18 mouse cellular contexts compared by ENCODE assay signal in genomic region chr16:11426810-11427537, GRCm38 (mm10).
DNase-seq lines count a peak whose midpoint lies in the region; ATAC-seq lines count a peak whose summit lies in the region.
"Had no signal": no experiment of that assay in that cellular context is flagged by ENCODE, and none has a peak within 500 bp of the region (broad histone marks: within the 10 kb centered on the region; RNA-seq: fewer than 3 reads in every experiment).

No protein-coding gene starts in this region.

- H3K9me3 ChIP-seq in intestine, embryonic 14.5 days (ENCODE audit: control insufficient read depth, low read length) = no peaks in the 10 kb centered on the region
- no peaks in the 10 kb centered on the region for H3K9me3 ChIP-seq in intestine, embryonic 16.5 days (ENCODE audit: control insufficient read depth, low read length)
- H3K9me3 ChIP-seq in liver, embryonic 16.5 days (replicated peaks; ENCODE audit: control insufficient read depth, low read length) = no peaks in the 10 kb centered on the region; the same call in 1 of the 2 replicates
- no peaks in the 10 kb centered on the region for H3K9me3 ChIP-seq in stomach, embryonic 16.5 days (replicated peaks; ENCODE audit: control insufficient read depth, low read length)
- no peaks in the 10 kb centered on the region for H3K9me3 ChIP-seq in heart, embryonic 10.5 days
- H3K9me3 ChIP-seq: embryonic facial prominence, embryonic 12.5 days; heart, embryonic 12.5 days; hindbrain, embryonic 10.5 days had no signal

- H3K9ac ChIP-seq in intestine, embryonic 14.5 days (ENCODE audit: low read length) = no peak overlapping the region
- H3K9ac ChIP-seq in intestine, embryonic 16.5 days (ENCODE audit: low read depth, low read length) = no peak overlapping the region
- no peak overlapping the region for H3K9ac ChIP-seq in liver, embryonic 16.5 days (ENCODE audit: low read depth, low read length)
- 0 out of 2 replicates have a peak overlapping the region, but pooled peaks have one; percentile 38 for H3K9ac ChIP-seq in stomach, embryonic 16.5 days (ENCODE audit: low read length)
- H3K9ac ChIP-seq: embryonic facial prominence, embryonic 12.5 days; heart, embryonic 12.5 days; hindbrain, embryonic 14.5 days had no signal

- H3K4me2 ChIP-seq in intestine, embryonic 14.5 days (ENCODE audit: low read length) = no peak overlapping the region
- H3K4me2 ChIP-seq in intestine, embryonic 16.5 days (ENCODE audit: low read depth, low read length) = no peak overlapping the region
- H3K4me2 ChIP-seq in liver, embryonic 16.5 days (ENCODE audit: low read depth, low read length) = no peak overlapping the region
- no peak overlapping the region for H3K4me2 ChIP-seq in stomach, embryonic 16.5 days (ENCODE audit: low read depth, low read length)
- H3K4me2 ChIP-seq: embryonic facial prominence, embryonic 12.5 days; heart, embryonic 12.5 days; hindbrain, embryonic 14.5 days had no signal

- H3K27me3 ChIP-seq in intestine, embryonic 14.5 days (replicated peaks; ENCODE audit: control insufficient read depth, insufficient read depth, low read length) = no peaks in the 10 kb centered on the region
- H3K27me3 ChIP-seq in intestine, embryonic 16.5 days (replicated peaks; ENCODE audit: control insufficient read depth, insufficient read depth, low read length) = no peaks in the 10 kb centered on the region
- no peaks in the 10 kb centered on the region for H3K27me3 ChIP-seq in liver, embryonic 16.5 days (ENCODE audit: control insufficient read depth, insufficient read depth, low read depth, low read length)
- H3K27me3 ChIP-seq in stomach, embryonic 16.5 days (ENCODE audit: control insufficient read depth, insufficient read depth, low read length) = no peaks in the 10 kb centered on the region
- H3K27me3 ChIP-seq in heart, embryonic 10.5 days (ENCODE audit: insufficient read depth, poor library complexity, severe bottlenecking) = no peaks in the 10 kb centered on the region
- H3K27me3 ChIP-seq: embryonic facial prominence, embryonic 12.5 days; heart, embryonic 12.5 days had no signal

- no peaks in the 10 kb centered on the region for H3K36me3 ChIP-seq in intestine, embryonic 14.5 days (ENCODE audit: control insufficient read depth, insufficient read depth, low read length)
- 0 out of 2 replicates have a peak, but pooled peaks cover 4% of the 10 kb centered on the region for H3K36me3 ChIP-seq in intestine, embryonic 16.5 days (ENCODE audit: control insufficient read depth, insufficient read depth, low read length)
- H3K36me3 ChIP-seq in liver, embryonic 16.5 days (ENCODE audit: control insufficient read depth, insufficient read depth) = 0 out of 2 replicates have a peak, but pooled peaks cover 3% of the 10 kb centered on the region
- H3K36me3 ChIP-seq in stomach, embryonic 16.5 days (ENCODE audit: control insufficient read depth, insufficient read depth, low read length) = peaks cover 6% of the 10 kb centered on the region; the same call in 1 of the 2 replicates
- H3K36me3 ChIP-seq in heart, embryonic 10.5 days = no peaks in the 10 kb centered on the region; the same call in 1 of the 2 replicates
- H3K36me3 ChIP-seq: heart, embryonic 12.5 days had no signal

- H3K27ac ChIP-seq in intestine, embryonic 14.5 days (ENCODE audit: low read depth) = no peak overlapping the region
- peak overlapping the region; percentile 70 for H3K27ac ChIP-seq in intestine, embryonic 16.5 days (ENCODE audit: low read length)
- no peak overlapping the region for H3K27ac ChIP-seq in liver, embryonic 16.5 days (ENCODE audit: low read length)
- no peak overlapping the region for H3K27ac ChIP-seq in stomach, embryonic 16.5 days (ENCODE audit: low read length)
- no peak overlapping the region for H3K27ac ChIP-seq in heart, embryonic 10.5 days
- H3K27ac ChIP-seq: embryonic facial prominence, embryonic 12.5 days; heart, adult 2 months; hindbrain, embryonic 10.5 days; hindbrain, embryonic 14.5 days had no signal

- no peak for DNase-seq in intestine, embryonic 14.5 days (ENCODE audit: low spot score)
- DNase-seq in spleen, postnatal 14 days (ENCODE audit: low spot score in 2 of 2) = no peak
- no peak for DNase-seq in heart, embryonic 10.5 days (ENCODE audit: low spot score)
- DNase-seq: adrenal gland, postnatal 14 days; cerebellum, adult 11-12 months; cerebellum, adult 9-10 months; cerebellum, postnatal 25 days; gastrocnemius, postnatal 10 days; heart, adult 2 months had no signal

- peak; percentile 76 for ATAC-seq in intestine, embryonic 14.5 days (replicated peaks; ENCODE audit: low FRiP score, low TSS enrichment, low read depth)
- ATAC-seq in intestine, embryonic 16.5 days = peak; percentile 94
- 0 out of 2 replicates have a peak, but pooled peaks have one; percentile 32 for ATAC-seq in liver, embryonic 16.5 days (ENCODE audit: low read depth)
- peak; percentile 81 for ATAC-seq in stomach, embryonic 16.5 days (ENCODE audit: insufficient read depth, low FRiP score)
- no peak for ATAC-seq in megakaryocyte, adult 5-6 weeks (ENCODE audit: poor library complexity, severe bottlenecking)
- ATAC-seq: forebrain, embryonic 16.5 days had no signal

- 64% methylated on average over 8 of the region's 8 CpGs for WGBS in intestine, embryonic 14.5 days
- WGBS in intestine, embryonic 16.5 days = 53% methylated on average over 8 of the region's 8 CpGs
- WGBS in liver, embryonic 16.5 days (ENCODE audit: insufficient replicate concordance) = 39% methylated on average over 8 of the region's 8 CpGs
- WGBS in stomach, embryonic 16.5 days = 56% methylated on average over 8 of the region's 8 CpGs
- 76% methylated on average over 8 of the region's 8 CpGs for WGBS in heart, embryonic 10.5 days

- H3K4me3 ChIP-seq in intestine, embryonic 14.5 days (ENCODE audit: low read depth, low read length) = no peak overlapping the region
- no peak overlapping the region for H3K4me3 ChIP-seq in intestine, embryonic 16.5 days (ENCODE audit: low read length)
- H3K4me3 ChIP-seq in liver, embryonic 16.5 days (ENCODE audit: low read depth, low read length) = no peak overlapping the region
- H3K4me3 ChIP-seq in stomach, embryonic 16.5 days (replicated peaks; ENCODE audit: low read length) = no peak overlapping the region
- no peak overlapping the region for H3K4me3 ChIP-seq in heart, embryonic 10.5 days
- H3K4me3 ChIP-seq: embryonic facial prominence, embryonic 12.5 days; heart, adult 2 months; heart, embryonic 12.5 days; hindbrain, embryonic 10.5 days had no signal

- no peaks in the 10 kb centered on the region for H3K4me1 ChIP-seq in intestine, embryonic 14.5 days (replicated peaks; ENCODE audit: control insufficient read depth, insufficient read depth, low read length)
- H3K4me1 ChIP-seq in intestine, embryonic 16.5 days (ENCODE audit: control insufficient read depth, insufficient read depth, low read length) = peaks cover 10% of the 10 kb centered on the region; the same call in 1 of the 2 replicates
- H3K4me1 ChIP-seq in liver, embryonic 16.5 days (ENCODE audit: control insufficient read depth, low read depth, low read length) = peaks cover 11% of the 10 kb centered on the region
- no peaks in the 10 kb centered on the region for H3K4me1 ChIP-seq in stomach, embryonic 16.5 days (ENCODE audit: control insufficient read depth, insufficient read depth, low read length)
- peaks cover 19% of the 10 kb centered on the region; the same call in 1 of the 2 replicates for H3K4me1 ChIP-seq in heart, embryonic 10.5 days
- H3K4me1 ChIP-seq: embryonic facial prominence, embryonic 12.5 days; hindbrain, embryonic 10.5 days had no signal
